Mouse (Mus musculus) C2C12 (cell line): Measurements from ENCODE around the gene Trabd2b. TPM values are rescaled to one million over a fixed set of nuclear protein-coding genes. Genes with fewer than 3 reads are reported as not detected.

Experiments used
- H3K27me3 ChIP-seq: one replicate; pipeline ENCODE4 v1.6.1; 2011; ENCODE audit not compliant: control insufficient read depth, insufficient read depth, insufficient read length
- H3K36me3 ChIP-seq: one replicate; pipeline ENCODE4 v1.6.1; 2011; ENCODE audit not compliant: control insufficient read depth, insufficient read depth
- H3K4me3 ChIP-seq: one replicate; pipeline ENCODE4 v1.5.1; 2011; ENCODE audit warnings: mild to moderate bottlenecking, control low read depth; ENCODE audit not compliant: poor library complexity, insufficient read depth, severe bottlenecking
- H3K79me2 ChIP-seq: one replicate; pipeline ENCODE4 v1.6.1; 2011; ENCODE audit not compliant: control insufficient read depth, insufficient read depth
- H3K79me3 ChIP-seq: one replicate; pipeline ENCODE4 v1.6.1; 2011; ENCODE audit warnings: low read depth, control low read depth
- H3ac ChIP-seq: one replicate; pipeline ENCODE3; 2011; ENCODE audit warnings: low read depth; ENCODE audit not compliant: control insufficient read depth, insufficient read length
- CEBPB ChIP-seq: IDR thresholded peaks from one replicate; pipeline ENCODE4 v1.6.1; 2011; ENCODE audit warnings: low read depth, mild to moderate bottlenecking, control low read depth, moderate library complexity
- CTCF ChIP-seq: IDR thresholded peaks from one replicate; pipeline ENCODE4 v1.5.1; 2011; ENCODE audit not compliant: control insufficient read depth, insufficient read depth, insufficient read length
- FOSL1 ChIP-seq: IDR thresholded peaks from one replicate; pipeline ENCODE4 v1.8.0; 2011; ENCODE audit warnings: mild to moderate bottlenecking, low read length; ENCODE audit not compliant: poor library complexity, insufficient read depth, severe bottlenecking
- MAX ChIP-seq: IDR thresholded peaks from one replicate; pipeline ENCODE4 v1.6.1; 2011; ENCODE audit warnings: mild to moderate bottlenecking, control low read depth
- MYOD1 ChIP-seq: IDR thresholded peaks from one replicate; pipeline ENCODE4 v1.6.1; 2011; ENCODE audit warnings: low read depth; ENCODE audit not compliant: control insufficient read depth, insufficient read length
- MYOG ChIP-seq: IDR thresholded peaks from one replicate; pipeline ENCODE4 v1.6.1; 2011; ENCODE audit not compliant: control insufficient read depth, insufficient read length; ENCODE audit errors: extremely low read depth
- USF1 ChIP-seq: IDR thresholded peaks from one replicate; pipeline ENCODE4 v1.6.1; 2011; ENCODE audit warnings: low read depth, mild to moderate bottlenecking, control low read depth, moderate library complexity
- polyA plus RNA-seq: library from polyadenylated mRNA; unstranded; fragments of >200 nt; fragmentation: generic; extraction: Trizol; gene quantifications from one replicate; pipeline ENCODE4 v1.2.1, GENCODE M21; 2012; ENCODE audit warnings: missing spikeins

The Trabd2b gene
- polyA plus RNA-seq, 1 experiment = 0.28 TPM

DNA sequence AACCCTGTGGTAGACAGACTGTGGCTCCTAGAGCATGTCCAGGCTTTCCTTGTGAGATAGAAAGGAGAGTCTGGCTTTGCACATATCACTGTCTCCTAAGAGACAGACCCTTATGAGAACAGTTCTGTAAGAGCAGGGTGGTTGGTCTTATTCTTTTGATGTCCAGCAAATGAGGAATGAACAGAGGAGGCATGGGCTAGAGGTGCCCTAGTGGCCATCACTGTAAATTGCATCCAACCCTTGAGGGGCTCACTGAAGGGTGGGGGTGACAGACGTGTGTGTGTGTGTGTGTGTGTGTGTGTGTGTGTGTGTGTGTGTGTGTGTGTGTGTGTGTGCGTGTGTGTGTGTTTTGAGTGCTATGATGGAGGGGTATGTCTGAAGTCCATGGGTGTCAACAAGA is 32.2 kb downstream of the Trabd2b start:
- no peaks in the 10 kb centered on the region for H3K79me3 ChIP-seq
- no peaks in the 10 kb centered on the region for H3K36me3 ChIP-seq
- TF ChIP-seq CEBPB = no peak
- TF ChIP-seq FOSL1 = no peak
- no peak overlapping the region for H3K4me3 ChIP-seq
- no peak overlapping the region for H3ac ChIP-seq
- H3K27me3 ChIP-seq = no peaks in the 10 kb centered on the region
- H3K79me2 ChIP-seq = no peaks in the 10 kb centered on the region

DNA sequence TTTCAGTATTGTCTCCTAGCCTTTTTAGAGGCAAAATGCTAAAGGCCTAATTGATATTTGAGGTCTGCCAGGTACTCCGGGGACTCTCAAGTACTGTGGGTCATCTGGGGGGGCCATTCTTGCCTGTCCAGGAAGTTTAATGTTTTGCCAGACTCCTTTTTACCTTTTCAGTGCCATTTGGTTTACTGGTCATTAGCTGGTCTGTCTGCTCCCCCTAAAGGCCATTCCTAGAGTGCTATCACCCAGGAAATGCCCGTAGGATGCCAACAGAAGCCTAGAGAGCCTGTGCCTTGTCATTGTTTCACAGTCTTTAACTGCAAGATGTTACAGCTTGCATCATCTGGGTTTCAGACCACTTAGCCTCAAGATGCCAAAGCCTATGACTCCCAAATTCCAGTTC is 35.7 kb downstream of the Trabd2b start:
- no peak overlapping the region for H3ac ChIP-seq
- no peaks in the 10 kb centered on the region for H3K79me3 ChIP-seq
- no peaks in the 10 kb centered on the region for H3K79me2 ChIP-seq
- TF ChIP-seq FOSL1 (no peak), CTCF (peak; percentile 19)
- H3K4me3 ChIP-seq = no peak overlapping the region
- no peaks in the 10 kb centered on the region for H3K36me3 ChIP-seq
- no peaks in the 10 kb centered on the region for H3K27me3 ChIP-seq

GRCm38 (mm10) chr4:114442661-114443060 is 36.1 kb downstream of the Trabd2b start:
- no peaks in the 10 kb centered on the region for H3K36me3 ChIP-seq
- no peaks in the 10 kb centered on the region for H3K79me2 ChIP-seq
- no peaks in the 10 kb centered on the region for H3K27me3 ChIP-seq

DNA sequence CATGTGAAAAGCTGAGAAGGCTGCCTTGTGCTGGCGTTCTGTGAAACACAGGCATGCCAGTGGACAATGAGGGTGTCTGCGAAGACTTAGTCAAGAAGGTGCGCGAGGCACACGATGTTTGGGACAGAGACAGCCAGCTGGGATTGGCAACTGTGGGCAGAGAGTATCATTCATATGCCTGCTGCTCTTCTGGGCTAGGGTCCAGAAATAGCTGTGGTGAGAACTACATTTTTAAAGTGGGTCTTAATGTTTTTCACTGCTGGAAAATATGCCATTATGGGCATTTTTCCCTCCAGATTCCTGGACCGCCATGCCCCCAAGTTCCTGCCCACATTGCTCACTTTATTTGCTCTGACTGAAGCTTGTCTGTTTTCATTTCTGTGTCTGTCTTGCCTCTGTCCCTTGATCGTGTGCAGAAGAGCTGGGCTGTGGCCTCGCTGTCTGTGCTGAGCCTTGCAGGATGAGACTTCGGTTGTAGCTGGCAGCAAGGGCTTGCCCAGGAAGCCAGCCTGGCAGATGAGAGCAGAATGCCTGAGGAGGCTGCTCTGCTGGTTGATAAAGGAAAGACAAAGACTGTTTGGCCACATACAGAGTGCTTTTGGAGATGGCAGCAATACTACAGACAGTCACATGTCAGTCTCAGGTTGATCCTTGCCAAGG is 42.0 kb downstream of the Trabd2b start:
- no peak overlapping the region for H3ac ChIP-seq
- H3K4me3 ChIP-seq = no peak overlapping the region
- no peaks in the 10 kb centered on the region for H3K79me3 ChIP-seq
- no peaks in the 10 kb centered on the region for H3K27me3 ChIP-seq
- H3K79me2 ChIP-seq = no peaks in the 10 kb centered on the region
- H3K36me3 ChIP-seq = no peaks in the 10 kb centered on the region
- TF ChIP-seq USF1 = no peak
- no peak for TF ChIP-seq CTCF
- TF ChIP-seq MYOG = no peak
- no peak for TF ChIP-seq MAX
- no peak for TF ChIP-seq CEBPB
- TF ChIP-seq MYOD1 = no peak
- TF ChIP-seq FOSL1 = no peak

More at GRCm38 (mm10) chr4:114442661-114443060, 36.1 kb downstream of the Trabd2b start:
- Histone ChIP-seq H3ac (no peak overlapping the region), H3K79me3 (no peaks in the 10 kb centered on the region), H3K4me3 (no peak overlapping the region)
- no peak for TF ChIP-seq MYOG
- TF ChIP-seq CEBPB = no peak
- no peak for TF ChIP-seq CTCF
- no peak for TF ChIP-seq MAX
- no peak for TF ChIP-seq MYOD1
- TF ChIP-seq USF1 = no peak
- TF ChIP-seq FOSL1 = no peak

GRCm38 (mm10) chr4:114453101-114453500 is 46.6 kb downstream of the Trabd2b start:
- Histone ChIP-seq H3K4me3 (no peak overlapping the region), H3K79me2 (no peaks in the 10 kb centered on the region), H3ac (no peak overlapping the region), H3K79me3 (no peaks in the 10 kb centered on the region), H3K36me3 (no peaks in the 10 kb centered on the region), H3K27me3 (no peaks in the 10 kb centered on the region)
- TF ChIP-seq MYOG (no peak), MAX (no peak), CTCF (no peak), MYOD1 (no peak), USF1 (no peak)

GRCm38 (mm10) chr4:114454016-114454415 is 47.5 kb downstream of the Trabd2b start:
- TF ChIP-seq FOSL1 (no peak), CEBPB (no peak), MAX (no peak), MYOD1 (no peak), USF1 (no peak), MYOG (no peak), CTCF (no peak)
- H3K79me2 ChIP-seq = no peaks in the 10 kb centered on the region
- no peak overlapping the region for H3K4me3 ChIP-seq
- no peaks in the 10 kb centered on the region for H3K36me3 ChIP-seq
- H3K79me3 ChIP-seq = no peaks in the 10 kb centered on the region
- no peak overlapping the region for H3ac ChIP-seq
- no peaks in the 10 kb centered on the region for H3K27me3 ChIP-seq
